Mouse (Mus musculus): ENCODE results near the gene Hectd2. TPM values are rescaled to one million over a fixed set of nuclear protein-coding genes. Genes with fewer than 3 reads are reported as not detected.

Gene Hectd2
- polyA plus RNA-seq, 1 experiment = 3.3 TPM

DNA sequence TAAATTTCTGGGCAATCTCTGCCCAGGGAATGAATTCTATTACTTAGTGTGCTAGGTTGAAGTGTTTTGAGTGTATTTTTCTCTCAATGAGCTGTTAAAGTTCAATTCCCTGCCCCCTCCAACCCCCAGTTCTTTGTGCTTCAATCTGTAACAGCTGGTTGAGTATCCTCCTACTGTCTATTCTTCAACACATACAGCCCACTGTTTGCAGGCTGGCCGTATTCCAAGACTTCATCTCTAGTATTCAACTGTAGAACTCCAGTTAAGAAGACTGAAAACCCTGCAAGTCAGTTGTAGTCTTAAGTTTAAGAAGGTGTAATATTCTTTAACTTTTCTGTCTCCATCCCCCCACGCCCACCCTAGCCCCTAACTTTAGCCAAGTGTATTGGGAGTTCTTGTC is 10.0 kb downstream of the Hectd2 start:
- DNase-seq (ENCODE audit: low spot score) = no peak

DNA sequence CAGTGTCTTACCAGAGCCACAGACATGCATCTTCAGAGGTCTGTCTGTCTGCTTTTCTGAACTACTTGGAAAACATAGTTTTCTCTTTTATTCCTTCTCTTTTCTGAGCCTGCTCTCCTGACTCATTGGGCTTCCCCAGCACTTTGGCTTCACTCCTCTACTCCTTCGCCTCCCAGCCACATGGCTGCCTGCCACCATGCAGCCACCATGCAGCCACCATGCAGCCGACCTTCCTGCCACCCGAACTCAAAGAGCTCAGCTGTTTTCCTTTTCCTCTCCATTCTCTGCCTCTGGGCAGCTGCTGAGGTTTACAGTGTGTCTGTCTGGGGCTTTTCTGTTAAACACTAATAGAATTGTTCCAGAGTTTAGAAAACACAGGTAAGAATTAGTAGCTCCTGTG is 19.5 kb downstream of the Hectd2 start:
- DNase-seq (ENCODE audit: low spot score) = no peak

DNA sequence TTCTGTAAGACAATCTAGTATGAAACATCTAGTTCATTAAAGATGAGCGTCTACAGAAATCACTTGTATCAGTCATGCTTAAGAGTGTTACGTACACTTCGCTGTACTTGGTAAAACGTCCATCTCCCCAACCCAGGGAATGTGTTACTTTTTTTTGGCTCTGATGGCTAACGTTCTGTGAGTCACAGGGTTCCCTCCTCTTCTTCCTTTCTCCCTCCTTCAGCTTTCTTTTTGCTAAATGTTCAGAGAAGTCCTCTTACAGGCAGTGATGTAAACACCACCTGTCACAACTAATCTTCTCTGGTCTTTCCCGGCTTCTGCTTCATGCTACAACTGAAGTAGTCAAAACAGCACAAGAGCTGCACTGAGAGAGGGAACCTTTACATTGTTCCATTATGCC is 20.7 kb downstream of the Hectd2 start:
- no peak for DNase-seq (ENCODE audit: low spot score)

DNA sequence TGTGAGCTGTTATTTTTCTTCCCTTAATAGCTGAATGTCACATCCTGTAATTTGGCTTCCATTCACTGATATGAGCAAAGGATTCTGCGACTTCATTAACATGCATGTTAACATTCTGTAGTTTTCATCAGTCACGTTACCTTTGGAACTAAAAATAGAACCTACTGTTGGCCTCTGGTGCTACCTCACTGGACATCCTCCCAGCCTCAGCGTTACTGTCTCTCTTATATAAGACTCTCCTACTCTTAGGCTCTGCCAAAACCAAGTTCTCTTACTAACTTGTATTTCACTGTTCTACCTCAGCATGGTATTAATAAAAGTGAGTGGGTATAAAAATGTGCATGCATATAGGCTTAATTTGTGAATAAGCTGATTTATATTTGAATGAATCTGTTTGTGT is 26.4 kb downstream of the Hectd2 start:
- no peak for DNase-seq (ENCODE audit: low spot score)

DNA sequence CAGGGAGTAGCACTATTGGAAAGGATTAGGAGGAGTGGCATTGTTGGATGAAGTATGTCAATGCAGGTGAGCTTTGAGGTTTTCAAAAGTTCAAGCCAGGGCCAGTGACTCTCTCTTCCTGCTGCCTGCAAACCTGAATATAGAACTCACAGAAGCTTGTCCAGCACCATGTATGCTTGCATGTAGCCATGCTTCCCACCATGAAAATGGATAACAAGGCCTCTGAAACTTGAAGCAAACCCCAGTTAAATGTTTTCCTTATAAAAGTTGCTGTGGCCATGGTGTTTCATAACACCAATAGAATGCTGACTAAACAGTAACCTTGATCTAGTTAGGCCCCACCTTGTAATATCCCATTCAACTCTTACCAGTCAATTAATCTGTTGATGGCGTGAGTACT is 27.7 kb downstream of the Hectd2 start:
- DNase-seq (ENCODE audit: low spot score) = no peak

DNA sequence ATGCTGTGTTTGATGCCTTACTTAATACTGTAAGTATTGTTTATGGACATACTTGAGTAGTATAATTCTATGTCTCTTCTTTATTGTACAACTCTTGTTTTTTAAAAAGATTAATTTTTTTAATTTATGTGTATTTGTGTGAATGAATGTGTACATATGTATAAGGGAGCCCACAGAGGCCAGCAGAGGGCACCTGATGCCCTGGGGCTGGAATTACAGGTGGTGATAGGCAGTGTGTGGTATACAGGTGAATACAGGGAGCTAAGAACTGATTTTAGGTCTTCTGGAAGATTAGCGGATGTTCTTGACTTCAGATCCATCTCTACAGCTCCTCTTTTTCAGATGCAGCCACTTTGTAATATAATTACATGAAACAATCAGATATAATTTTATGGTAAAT is 31.1 kb downstream of the Hectd2 start:
- DNase-seq (ENCODE audit: low spot score) = no peak

DNA sequence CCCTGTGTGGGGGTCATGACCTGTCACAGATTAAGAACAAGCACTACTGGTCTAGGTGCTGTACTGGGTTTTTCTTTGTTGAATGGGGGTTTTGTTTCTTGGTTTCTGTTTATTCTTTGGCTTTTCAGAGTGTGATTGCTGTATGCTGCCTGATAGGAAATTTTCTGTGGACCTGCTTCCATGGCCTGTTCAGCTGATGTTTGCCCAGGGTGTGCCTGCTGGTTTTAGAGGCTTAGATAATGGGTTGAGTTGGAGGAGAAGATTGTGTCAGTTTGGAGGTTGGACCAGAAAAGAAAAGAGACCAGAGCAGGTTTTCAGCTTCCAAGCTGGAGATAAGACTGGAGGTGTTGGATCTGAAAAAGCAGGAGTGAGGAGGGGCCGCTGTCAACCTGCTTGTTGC is 40.0 kb downstream of the Hectd2 start:
- DNase-seq (ENCODE audit: low spot score) = no peak

DNA sequence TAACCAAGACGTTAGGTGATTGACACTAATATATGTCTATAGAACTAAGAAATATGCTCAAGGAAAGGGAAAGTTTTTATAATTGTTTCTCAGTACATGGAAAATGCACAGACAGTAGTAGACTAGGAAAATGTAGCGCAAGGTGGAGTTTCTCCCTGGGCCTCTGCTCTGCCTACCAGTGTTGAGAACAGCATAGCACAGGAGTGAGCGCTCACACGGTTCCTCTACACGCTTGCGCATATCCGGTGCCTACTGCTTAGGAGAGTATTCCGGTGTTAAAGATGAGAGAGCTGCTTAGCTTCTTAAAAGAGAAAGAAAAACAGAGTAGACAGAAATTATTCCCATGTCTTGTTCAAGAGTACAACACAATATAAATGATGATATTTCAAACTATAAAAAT is 47.4 kb downstream of the Hectd2 start:
- no peak for DNase-seq (ENCODE audit: low spot score)

DNA sequence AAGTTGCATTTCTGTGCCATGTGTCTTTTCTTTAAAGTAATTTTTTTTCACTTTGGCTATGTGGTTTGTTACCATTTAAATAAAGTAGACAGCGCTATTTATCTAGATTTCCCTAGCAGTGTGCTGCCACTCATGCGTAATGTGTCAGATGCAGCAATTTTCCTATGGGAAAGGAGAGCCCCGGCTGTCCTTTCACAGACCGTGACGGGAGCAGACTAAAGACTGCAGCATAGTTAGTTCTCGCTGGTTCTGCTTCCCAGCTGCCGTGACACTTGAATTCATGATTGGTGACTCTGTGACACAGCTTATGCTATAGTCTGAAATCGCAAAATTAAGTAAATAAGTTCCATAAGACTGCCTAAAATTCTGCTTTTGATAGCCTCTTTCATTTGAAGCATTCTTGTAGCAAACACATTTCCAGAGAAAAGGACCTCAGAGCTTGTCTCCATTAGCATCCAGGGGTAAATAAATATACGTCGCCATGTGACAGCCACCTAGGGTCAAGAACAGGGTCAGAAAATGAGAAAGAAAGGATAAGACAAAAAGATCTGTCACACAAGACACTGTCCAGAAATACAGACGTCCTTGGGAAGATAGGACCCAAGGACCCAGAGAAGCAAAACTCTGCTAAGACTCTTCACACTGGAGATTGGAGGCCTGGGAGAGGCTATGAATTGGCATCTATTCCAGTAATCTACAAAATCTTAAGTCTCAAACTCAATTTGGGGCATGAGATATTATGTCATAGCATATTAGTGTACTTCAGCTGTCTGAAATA is 48.3 kb downstream of the Hectd2 start:
- no peak for DNase-seq (ENCODE audit: low spot score)

DNA sequence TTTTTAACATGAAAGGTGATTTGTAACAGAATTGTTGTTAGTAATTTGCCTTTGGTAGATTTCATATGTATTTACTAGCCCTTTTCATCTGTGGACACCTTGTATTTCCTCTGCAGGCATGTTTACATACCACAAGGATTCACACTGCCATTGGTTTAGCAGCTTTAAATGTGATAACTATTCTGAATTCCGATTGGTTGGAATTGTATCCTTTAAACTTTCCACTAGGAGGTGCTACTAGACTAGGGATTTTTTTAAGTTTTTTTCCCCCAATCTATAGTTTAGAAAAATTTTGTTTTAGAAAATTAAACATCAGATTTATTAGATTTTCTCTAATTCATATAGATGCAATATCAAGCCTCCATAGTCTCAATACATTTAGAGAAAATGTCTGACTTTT is 51.8 kb downstream of the Hectd2 start:
- DNase-seq (ENCODE audit: low spot score) = no peak

DNA sequence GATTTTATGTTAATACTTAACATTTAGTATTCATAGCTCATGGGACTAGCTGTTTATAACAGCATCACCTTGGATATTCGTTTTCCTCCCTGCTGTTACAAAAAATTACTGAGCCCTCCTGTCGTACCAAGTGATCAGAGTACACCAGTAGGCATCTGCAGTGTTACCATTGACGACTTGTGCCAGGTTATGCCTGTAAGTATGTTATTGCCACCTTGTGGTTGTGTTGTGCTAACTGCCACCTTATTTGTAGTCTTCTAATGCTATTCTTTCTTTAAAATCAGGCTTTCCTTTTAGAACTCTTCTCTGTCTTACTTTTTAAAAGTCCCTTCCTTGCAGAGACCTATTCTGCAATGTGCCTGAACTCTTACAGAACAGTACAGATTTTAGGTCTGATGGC is 54.8 kb downstream of the Hectd2 start:
- no peak for DNase-seq (ENCODE audit: low spot score)

DNA sequence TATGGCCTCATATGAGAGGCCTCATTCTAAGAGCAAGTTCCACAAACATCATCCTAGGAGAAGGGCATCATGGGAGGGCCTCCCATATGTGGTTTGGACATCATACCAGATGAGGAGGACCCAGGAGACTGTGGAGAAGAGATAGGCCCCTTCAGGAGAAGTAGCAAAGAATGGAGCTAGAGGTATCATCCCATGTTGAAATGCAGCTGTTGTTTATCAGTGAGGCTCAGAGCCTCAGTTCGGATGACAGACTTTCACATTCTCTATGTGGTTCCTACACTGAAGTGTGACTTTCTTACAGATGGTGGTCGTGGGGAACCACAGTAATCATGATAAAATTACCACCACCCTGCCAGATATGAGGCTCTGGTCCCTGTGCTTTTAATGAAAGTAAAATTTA is 55.9 kb downstream of the Hectd2 start:
- no peak for DNase-seq (ENCODE audit: low spot score)

DNA sequence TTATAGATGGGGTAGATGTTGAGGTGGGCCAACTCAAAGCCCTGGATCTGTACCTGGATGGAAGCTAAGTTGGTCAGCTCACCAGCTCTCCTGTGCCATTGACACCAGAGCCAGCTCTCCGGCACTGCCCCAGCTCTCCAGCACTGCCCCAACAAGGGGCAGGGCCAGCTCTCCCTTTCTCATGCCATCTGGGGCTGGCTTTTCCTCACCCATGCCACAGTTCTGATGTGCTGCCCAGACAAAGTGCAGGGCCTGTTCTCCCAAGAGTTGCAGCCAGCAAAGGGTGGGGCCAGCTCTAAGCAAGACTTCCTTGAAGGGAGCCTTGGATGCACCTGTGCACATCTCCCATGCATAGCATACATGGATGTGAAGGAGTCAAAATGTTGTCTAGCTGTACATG is 71.5 kb downstream of the Hectd2 start:
- no peak for DNase-seq (ENCODE audit: low spot score)

DNA sequence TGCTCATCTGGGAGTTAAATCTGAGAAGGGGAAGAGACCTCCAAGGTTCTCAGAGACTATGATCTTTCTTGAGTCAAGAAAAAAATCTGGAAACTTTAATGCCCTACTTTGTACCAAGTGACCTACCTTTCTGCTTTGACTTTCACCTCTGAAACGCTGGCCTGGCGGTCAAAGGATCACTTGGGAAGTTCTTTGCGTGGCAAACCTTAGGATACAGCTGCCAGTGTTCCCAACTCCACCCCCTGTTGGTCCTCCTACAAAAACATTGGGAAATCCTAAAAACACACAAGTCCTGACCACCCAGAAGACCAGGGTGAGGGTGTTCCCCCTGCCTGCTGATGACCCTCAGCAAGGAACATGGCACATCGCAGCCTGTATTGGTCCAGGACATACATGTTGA is 72.4 kb downstream of the Hectd2 start:
- no peak for DNase-seq (ENCODE audit: low spot score)

DNA sequence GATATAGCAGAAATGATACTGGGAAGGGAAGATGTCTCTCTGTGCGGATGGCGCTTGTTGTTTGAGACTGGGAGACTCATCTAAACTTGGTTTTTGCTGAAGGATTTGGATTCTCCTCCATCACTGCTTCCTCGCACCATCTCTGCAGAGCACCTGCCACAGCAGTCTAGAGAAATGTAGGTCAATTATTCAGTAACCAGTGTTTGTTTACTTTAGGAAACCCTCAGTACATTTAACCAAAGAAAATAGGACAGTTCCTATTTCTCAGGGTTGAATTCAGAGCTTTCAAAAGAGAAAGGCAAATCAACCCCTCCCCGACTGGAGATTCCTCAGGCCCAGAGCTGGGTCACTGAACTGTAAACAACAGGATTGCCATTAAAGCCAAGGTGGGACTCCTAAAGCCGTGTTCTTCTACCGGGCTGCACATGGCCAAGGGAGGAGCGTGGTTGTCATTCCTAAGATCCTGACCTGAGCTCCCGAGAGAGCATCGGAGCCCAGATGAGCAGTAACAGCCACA is 75.0 kb downstream of the Hectd2 start:
- DNase-seq (ENCODE audit: low spot score) = no peak

DNA sequence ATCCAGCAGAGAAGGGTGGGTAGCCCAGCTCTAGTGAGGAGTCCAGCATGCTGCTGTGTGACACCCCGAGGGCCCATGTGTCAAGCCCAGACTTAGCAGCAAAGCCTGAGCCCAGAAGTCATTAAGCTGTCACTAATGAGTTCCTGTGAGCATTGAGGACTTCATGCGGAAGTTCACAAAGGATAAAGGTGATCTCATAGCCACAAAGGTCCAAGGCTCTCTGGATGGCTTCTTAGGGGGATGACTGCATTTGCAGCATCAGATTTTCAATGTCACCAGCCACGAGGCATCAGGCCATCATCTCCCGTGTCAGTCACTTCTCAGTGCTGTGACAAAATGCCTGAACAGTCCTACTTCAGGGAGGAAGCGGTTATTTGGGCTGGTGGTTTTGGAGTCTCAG is 75.9 kb downstream of the Hectd2 start:
- DNase-seq (ENCODE audit: low spot score) = no peak

DNA sequence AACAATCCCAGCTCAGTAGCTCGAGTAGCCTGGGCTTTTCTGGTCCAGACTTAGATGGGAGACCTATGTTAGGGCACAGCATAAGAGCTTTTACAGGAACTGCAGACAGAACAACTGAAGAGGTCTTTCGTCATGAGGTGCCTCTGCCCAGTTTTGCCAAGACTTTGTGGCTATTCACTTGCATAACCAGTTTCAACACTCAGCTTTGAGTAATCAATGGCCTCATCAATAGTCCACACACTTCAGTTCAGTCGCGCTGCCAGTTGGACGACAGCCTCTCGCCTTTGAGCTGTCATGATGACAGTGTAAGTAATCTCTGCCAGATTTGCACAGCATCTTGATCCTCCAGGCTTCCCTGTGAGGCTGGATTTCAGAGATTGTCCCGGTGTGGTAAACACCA is 80.3 kb downstream of the Hectd2 start:
- DNase-seq (ENCODE audit: low spot score) = no peak

DNA sequence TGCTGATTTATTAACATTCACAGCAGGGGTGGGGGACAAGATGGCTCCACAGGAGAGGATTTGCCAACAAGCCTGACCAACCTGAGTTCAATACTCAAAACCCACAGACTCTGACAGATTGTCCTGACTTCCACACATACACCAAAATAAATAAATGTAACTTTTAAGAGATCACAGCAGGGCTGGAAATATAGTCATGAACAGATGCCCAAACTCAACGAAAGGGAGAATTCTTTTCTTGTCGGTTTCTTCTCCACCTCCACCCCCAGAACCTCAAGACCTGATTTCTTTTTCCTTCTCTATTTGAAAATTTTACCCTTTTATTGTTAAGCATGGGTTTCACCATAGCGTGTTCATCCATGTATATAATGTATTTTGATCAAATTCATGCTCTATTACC is 82.8 kb downstream of the Hectd2 start:
- no peak for DNase-seq (ENCODE audit: low spot score)

DNA sequence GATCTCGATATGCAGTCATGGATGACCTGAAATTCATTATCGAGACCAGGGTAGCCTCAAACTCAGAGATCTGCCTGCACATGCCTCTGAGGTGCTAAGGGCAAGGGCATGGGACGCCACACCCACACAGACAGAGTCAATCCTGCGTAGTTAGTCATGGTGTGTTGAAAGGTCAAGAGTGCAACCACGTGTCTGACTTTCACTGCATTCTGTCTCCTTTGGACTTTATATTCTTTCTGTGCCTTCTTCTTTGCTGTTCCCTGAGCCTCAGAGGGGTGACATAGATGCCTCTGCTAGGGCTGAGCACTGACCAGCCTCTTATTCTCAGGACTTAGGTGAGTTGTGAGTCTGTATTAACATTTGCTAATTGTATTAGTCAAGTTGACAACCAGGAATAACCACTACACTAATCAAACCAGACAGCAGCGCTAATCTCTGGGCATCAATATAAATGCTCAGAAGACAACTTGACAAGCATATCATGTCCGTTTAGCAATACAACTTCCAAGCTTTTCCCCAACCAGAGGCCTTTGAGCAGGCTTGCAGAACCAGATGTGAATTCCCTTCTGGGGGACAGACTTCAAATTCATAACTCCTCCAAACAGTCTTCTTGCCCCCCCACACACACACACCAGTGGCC is 83.6 kb downstream of the Hectd2 start:
- DNase-seq (ENCODE audit: low spot score) = no peak

DNA sequence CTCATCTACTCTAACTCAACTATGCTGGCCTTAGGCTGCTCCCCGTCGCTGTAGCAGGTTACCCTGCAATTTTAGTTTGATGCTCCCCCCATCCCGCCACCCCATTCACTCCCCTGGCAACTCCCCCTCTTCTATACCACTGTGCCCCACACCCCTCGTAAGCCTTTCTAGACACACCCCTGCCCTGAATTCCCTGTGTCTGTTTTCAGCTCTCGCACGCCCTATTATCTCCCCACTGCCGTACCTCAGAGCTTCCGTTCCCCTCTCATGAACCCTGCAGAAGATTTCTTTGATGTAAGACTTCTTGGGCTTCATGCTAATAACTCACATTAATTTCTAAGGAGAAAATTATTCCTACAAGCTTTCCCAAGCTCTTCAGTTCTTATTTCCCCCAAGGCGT is 84.6 kb downstream of the Hectd2 start:
- no peak for DNase-seq (ENCODE audit: low spot score)

DNA sequence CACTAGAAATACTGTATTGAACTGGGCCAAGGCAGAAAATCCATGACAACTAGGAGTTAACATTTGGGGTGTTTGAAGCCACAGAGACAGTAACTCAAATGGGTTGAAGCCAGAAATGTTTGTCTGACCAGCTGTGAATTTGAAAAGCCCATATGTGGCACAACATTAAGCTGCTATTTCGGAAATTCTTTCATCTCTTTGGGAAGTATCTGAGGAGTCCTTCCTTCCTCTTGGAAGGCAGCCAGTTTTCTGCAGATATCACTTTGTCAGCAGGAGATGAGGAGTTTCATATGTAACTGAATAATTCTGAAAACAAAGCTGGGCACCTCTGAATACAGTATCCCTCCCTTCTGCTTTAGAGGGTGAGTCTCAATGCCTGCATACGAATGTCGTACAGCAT is 86.7 kb downstream of the Hectd2 start:
- DNase-seq (ENCODE audit: low spot score) = no peak

DNA sequence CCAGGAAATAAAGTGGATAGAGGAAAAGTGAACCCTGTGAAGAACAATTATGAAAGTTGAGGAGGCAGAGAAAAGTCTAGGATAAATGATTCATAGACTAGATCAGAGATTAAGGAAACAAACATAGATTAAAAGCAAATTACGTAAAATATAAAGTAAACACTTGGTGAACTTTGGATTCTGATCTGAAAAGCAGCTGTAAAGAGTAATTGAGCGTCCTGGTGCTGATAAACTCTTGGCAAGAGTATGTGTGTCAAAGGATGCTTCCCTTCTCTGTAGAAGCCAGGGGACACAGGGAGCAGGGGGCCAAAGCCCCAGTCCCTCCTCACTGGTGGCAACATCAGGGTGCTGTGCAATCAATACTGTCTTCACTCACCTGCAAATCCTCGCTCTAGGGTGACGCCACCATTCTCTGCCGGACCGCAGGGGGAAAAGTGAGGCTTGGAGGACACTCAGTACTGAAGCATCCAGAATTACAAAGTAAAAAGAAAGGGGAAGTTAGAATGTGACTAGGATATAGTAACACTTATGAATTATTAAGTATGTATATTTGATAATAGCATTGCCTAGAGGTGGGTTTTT is 91.0 kb downstream of the Hectd2 start:
- no peak for DNase-seq (ENCODE audit: low spot score)

DNA sequence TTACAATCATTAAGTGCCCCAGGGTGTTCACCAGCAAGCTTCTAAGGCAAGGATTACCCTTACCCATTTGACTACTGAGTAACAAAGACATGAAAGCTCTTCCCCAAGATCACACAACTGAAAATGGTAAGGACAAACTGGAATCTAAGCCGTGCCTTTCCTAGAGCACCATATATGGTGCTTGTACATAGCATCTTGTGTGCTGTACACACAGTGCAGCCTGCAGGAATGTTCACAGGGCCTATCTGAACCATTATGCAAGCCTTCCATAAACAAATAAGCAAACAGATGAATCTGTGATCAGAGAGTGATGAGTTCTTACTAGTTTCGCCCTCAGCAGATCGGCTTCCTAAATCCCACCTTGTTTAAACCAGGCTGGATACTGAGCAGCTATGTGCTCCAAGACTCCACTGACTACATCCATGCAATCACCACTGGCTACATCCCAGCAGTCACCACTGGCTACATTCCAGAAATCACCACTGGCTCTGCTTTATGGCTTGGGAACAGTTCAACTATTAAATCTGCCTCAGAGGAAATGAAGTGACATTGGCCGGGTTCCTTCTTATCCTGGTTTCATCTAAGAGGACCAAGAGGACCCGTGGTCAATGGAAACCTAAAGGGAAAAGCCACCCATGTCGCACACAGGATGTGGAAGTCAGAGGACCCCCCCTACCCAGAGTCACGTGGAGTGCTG is 91.8 kb downstream of the Hectd2 start:
- DNase-seq (ENCODE audit: low spot score) = no peak
